Mouse (Mus musculus): ENCODE measurements around the gene Ralgps1.

Gene Ralgps1

GRCm38 (mm10) chr2:33169445-33169844 lies 201.8 kb downstream of the Ralgps1 start:
- DNase-seq = no peak

GRCm38 (mm10) chr2:33167060-33167459 lies 204.2 kb downstream of the Ralgps1 start:
- DNase-seq = no peak

- no peak for DNase-seq
These were observed 205.4 kb downstream of the Ralgps1 start for GRCm38 (mm10) chr2:33165710-33166374.

- no peak for DNase-seq
These were observed 206.1 kb downstream of the Ralgps1 start for GRCm38 (mm10) chr2:33165229-33165628.

- DNase-seq = no peak
These were observed 206.6 kb downstream of the Ralgps1 start for GRCm38 (mm10) chr2:33164646-33165045.

- no peak for DNase-seq
These were observed 209.2 kb downstream of the Ralgps1 start for GRCm38 (mm10) chr2:33162126-33162525.

GRCm38 (mm10) chr2:33160326-33160973 lies 210.8 kb downstream of the Ralgps1 start:
- DNase-seq = no peak

- DNase-seq = no peak
These were observed 211.7 kb downstream of the Ralgps1 start for GRCm38 (mm10) chr2:33159593-33159992.

- no peak for DNase-seq
These were observed 212.4 kb downstream of the Ralgps1 start for GRCm38 (mm10) chr2:33158895-33159294.

GRCm38 (mm10) chr2:33156283-33156781 lies 215.0 kb downstream of the Ralgps1 start:
- no peak for DNase-seq

- peak; percentile 17 to 30 for DNase-seq
These were observed 216.4 kb downstream of the Ralgps1 start for GRCm38 (mm10) chr2:33154751-33155372.

- DNase-seq = no peak
These were observed 224.3 kb downstream of the Ralgps1 start for GRCm38 (mm10) chr2:33146994-33147393.

GRCm38 (mm10) chr2:33143292-33143691 lies 228.0 kb downstream of the Ralgps1 start:
- DNase-seq = no peak

GRCm38 (mm10) chr2:33138491-33138890 lies 232.8 kb downstream of the Ralgps1 start:
- DNase-seq = no peak

- no peak for DNase-seq
These were observed 233.6 kb downstream of the Ralgps1 start for GRCm38 (mm10) chr2:33137731-33138130.

GRCm38 (mm10) chr2:33137244-33137643 lies 234.0 kb downstream of the Ralgps1 start:
- DNase-seq = no peak

GRCm38 (mm10) chr2:33136366-33136765 lies 234.9 kb downstream of the Ralgps1 start:
- DNase-seq = no peak

- no peak for DNase-seq
These were observed 236.4 kb downstream of the Ralgps1 start for GRCm38 (mm10) chr2:33134766-33135490.

GRCm38 (mm10) chr2:33132306-33132705 lies 239.0 kb downstream of the Ralgps1 start:
- DNase-seq = peak in 1 of 2 experiments; percentile 15

GRCm38 (mm10) chr2:33131500-33132092 lies 239.7 kb downstream of the Ralgps1 start, which contains the start of gene Garnl3:
Garnl3 (minus strand) TSS chr2:33131654.
- DNase-seq = peak; percentile 56 to 67

- DNase-seq = peak; percentile 83 to 89
These were observed 240.5 kb downstream of the Ralgps1 start for GRCm38 (mm10) chr2:33130526-33131483.

Data from thymus, adult 18-20 months (tissue).